Mouse (Mus musculus) central nervous system, embryonic 11.5 days (tissue): Measurements from ENCODE around the gene Dok7. TPM values are rescaled to one million over a fixed set of nuclear protein-coding genes. Genes with fewer than 3 reads are reported as not detected.

Experiments used
- polyA plus RNA-seq: library from polyadenylated mRNA; depleted of rRNA; stranded (reverse); fragments of >200 nt; gene quantifications from 2 replicates; pipeline ENCODE4 v1.2.3, GENCODE M21; 2012; rRNA removed

Gene Dok7
- 0.55 and 1.7 TPM in 2 replicates for polyA plus RNA-seq

DNA sequence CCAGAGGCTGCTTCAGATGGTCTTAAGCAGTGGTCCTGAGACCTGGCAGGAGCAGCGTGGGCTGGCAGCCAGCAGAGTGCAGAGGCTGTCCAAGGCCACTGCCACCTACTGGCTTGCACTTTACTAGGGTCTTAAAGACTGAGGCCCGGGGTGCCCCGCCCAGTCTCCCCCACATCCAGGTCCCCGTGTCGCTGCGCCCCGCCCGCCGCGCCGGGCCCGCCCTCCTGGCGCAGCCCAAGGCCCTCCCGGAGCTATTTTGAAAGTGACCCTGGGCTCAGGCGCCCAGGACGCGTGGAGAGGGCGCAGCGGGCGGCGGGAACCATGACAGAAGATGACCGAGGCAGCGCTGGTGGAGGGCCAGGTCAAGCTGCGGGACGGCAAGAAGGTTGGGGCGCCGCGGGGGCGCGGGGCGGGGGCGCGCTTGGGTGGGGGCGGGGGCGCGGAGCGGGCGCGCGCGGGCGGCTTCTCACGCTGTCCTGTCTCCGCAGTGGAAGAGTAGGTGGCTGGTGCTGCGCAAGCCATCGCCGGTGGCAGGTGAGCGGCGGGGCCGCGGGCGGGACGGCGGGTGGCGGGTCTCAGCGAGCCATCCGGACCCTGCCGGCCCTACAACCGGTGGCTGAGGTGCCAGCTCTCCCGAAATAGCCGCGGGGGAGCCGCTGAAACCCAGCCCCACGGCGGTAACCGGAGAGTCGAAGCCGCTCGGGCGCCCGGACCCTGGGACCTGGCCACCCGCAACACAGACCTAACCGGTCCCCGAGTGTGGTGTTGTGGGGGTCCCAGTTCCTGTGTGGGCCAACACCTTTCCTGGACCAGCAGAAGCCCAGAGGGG lies at the start of gene Dok7:
Gene Dok7 (plus strand): TSS at position 163 of the 829 bp plus-strand sequence.

DNA sequence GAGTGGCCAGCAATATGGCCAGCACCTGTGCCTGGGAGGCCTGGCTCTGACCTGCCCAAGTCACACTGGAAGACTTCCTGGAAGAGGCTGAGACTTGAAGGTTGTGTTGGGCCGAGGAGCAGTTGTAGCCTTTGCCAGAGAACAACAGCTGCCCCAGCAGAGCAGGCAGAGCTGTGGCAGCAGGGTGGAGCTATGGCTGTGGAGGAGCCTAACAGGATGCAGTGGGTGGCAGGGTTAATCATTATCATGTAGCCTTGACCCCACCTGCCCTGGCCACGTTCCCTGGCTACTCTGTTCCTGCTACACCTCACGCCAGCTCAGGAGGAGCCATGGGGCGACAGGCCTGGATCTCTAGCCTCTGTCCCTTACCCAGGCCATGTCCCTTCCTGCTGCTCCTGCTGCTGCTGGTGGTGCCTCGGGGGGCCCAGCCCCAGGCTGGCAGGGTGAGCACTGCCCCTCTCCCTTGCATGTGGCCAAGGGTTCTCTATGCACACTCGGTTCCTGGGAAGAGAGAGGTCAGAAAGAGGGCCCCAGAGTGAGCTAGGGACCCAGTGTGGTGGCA lies 15.2 kb upstream of the Dok7 start, which contains the start of gene Hgfac:
Gene Hgfac (plus strand): TSS at position 242 of the 562 bp plus-strand sequence.

DNA sequence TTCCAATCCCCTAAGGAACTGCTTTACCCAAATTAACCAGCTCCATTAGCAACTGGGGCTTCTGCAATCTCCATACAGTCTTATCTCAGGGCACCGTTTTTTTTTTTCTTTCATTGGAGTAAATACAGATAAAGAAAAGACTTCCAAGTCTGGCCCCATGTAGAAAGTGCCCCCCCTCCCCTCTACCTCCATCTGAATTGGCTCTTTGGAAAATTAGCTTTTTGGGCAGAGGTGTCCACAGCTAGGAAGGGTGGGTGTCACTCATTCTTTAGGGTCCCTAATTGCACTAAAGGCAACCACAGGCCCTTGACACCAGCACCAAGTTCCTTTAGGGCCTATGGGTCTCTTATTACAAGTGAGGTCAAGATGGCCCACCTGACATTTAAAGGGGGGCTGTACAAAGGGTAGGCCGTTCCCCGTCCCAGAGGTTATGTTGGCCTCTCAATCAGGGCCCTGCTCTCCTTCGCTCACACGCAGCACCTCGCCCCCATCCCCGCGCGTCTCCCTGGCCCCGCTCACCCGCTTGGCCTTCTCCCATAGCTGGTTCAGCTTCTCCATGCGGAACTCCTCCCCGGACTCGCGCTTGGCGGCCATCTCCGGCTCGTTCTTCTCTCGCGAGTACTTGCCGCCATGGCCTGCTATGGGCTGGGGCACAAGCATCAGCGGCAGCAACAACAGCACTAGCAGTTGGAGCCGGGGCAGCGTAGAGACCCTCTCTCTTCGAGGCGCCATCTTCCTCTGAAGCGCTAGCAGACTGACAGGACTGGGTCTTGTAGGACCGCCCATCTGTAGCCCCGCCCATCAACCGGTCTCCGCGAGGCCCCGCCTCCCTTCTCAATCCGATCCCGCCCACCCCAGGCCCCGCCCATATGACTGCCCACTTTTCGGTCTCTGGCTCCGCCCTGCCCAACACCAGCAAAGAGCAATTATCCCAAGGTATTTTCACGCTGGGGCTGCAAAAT lies 48.7 kb downstream of the Dok7 start, which contains the start of gene Lrpap1:
Gene Lrpap1 (minus strand): TSS at position 807 of the 962 bp plus-strand sequence.

Other genes with a start within 250 kb of the Dok7 start
- gene Msantd1, start 148.8 kb upstream of the Dok7 start, polyA plus RNA-seq: 6.4 and 7.5 TPM in 2 replicates
- 57.1 and 58.9 TPM in 2 replicates for gene Rgs12, start 107.3 kb upstream of the Dok7 start, polyA plus RNA-seq
- 3.7 and 6.1 TPM in 2 replicates for gene Hgfac, start 15.3 kb upstream of the Dok7 start, polyA plus RNA-seq
- gene Lrpap1, start 49.0 kb downstream of the Dok7 start, polyA plus RNA-seq: 49.1 and 52.0 TPM in 2 replicates
- 0.19 and 0.22 TPM in 2 replicates for gene Adra2c, start 221.6 kb downstream of the Dok7 start, polyA plus RNA-seq